Mouse (Mus musculus): Measurements from ENCODE around the gene Trmt10c. TPM values are rescaled to one million over a fixed set of nuclear protein-coding genes. Genes with fewer than 3 reads are reported as not detected.

Trmt10c gene
- polyA plus RNA-seq, 1 experiment from 2014 or later, result 20.9 TPM

- no peak overlapping the region for H3K9ac ChIP-seq
- no peaks in the 10 kb centered on the region for H3K9me3 ChIP-seq (ENCODE audit: control insufficient read depth, low read length)
- H3K27ac ChIP-seq, result no peak overlapping the region
- no peak overlapping the region for H3K4me3 ChIP-seq (replicated peaks; ENCODE audit: low read length)
- ATAC-seq (ENCODE audit: low FRiP score), result no peak
- DNase-seq (ENCODE audit: low spot score), result no peak
- peaks cover 61% of the 10 kb centered on the region for H3K36me3 ChIP-seq (replicated peaks; ENCODE audit: control insufficient read depth, insufficient read depth)
- WGBS, result 98% methylated on average over 7 of the region's 7 CpGs
- no peaks in the 10 kb centered on the region for H3K4me1 ChIP-seq (replicated peaks; ENCODE audit: control insufficient read depth, insufficient read depth, low read length)
- no peak overlapping the region for H3K4me2 ChIP-seq (replicated peaks)
- no peaks in the 10 kb centered on the region for H3K27me3 ChIP-seq (ENCODE audit: control insufficient read depth, insufficient read depth, low read length)
Measured at GRCm38 (mm10) chr16:56019660-56020059, 18.0 kb downstream of the Trmt10c start.

GRCm38 (mm10) chr16:56014076-56014475, 23.5 kb downstream of the Trmt10c start:
- WGBS, result 89% methylated on average over 7 of the region's 7 CpGs
- Histone ChIP-seq H3K27ac (no peak overlapping the region; the same call in 1 of the 2 replicates), H3K4me2 (replicated peaks) (no peak overlapping the region), H3K27me3 (ENCODE audit: control insufficient read depth, insufficient read depth, low read length) (no peaks in the 10 kb centered on the region), H3K4me1 (replicated peaks; ENCODE audit: control insufficient read depth, insufficient read depth, low read length) (no peaks in the 10 kb centered on the region), H3K36me3 (replicated peaks; ENCODE audit: control insufficient read depth, insufficient read depth) (peaks cover 44% of the 10 kb centered on the region), H3K4me3 (replicated peaks; ENCODE audit: low read length) (no peak overlapping the region), H3K9ac (no peak overlapping the region), H3K9me3 (ENCODE audit: control insufficient read depth, low read length) (no peaks in the 10 kb centered on the region)
- no peak for DNase-seq (ENCODE audit: low spot score)
- ATAC-seq (ENCODE audit: low FRiP score), result no peak

- Histone ChIP-seq H3K9ac (no peak overlapping the region), H3K4me3 (replicated peaks; ENCODE audit: low read length) (no peak overlapping the region), H3K4me2 (replicated peaks) (no peak overlapping the region), H3K27ac (no peak overlapping the region), H3K27me3 (ENCODE audit: control insufficient read depth, insufficient read depth, low read length) (no peaks in the 10 kb centered on the region), H3K36me3 (replicated peaks; ENCODE audit: control insufficient read depth, insufficient read depth) (peaks cover 37% of the 10 kb centered on the region), H3K9me3 (ENCODE audit: control insufficient read depth, low read length) (no peaks in the 10 kb centered on the region), H3K4me1 (replicated peaks; ENCODE audit: control insufficient read depth, insufficient read depth, low read length) (no peaks in the 10 kb centered on the region)
- ATAC-seq (ENCODE audit: low FRiP score) (peak; percentile 40; the same call in 1 of the 2 replicates), DNase-seq (ENCODE audit: low spot score) (no peak)
- 91% methylated on average over 10 of the region's 10 CpGs for WGBS
Measured at GRCm38 (mm10) chr16:56012789-56013743, 24.6 kb downstream of the Trmt10c start.

GRCm38 (mm10) chr16:56008862-56009261, 28.8 kb downstream of the Trmt10c start:
- Histone ChIP-seq H3K36me3 (replicated peaks; ENCODE audit: control insufficient read depth, insufficient read depth) (peaks cover 45% of the 10 kb centered on the region), H3K9me3 (ENCODE audit: control insufficient read depth, low read length) (no peaks in the 10 kb centered on the region), H3K4me2 (replicated peaks) (no peak overlapping the region), H3K27ac (no peak overlapping the region), H3K4me3 (replicated peaks; ENCODE audit: low read length) (no peak overlapping the region), H3K4me1 (replicated peaks; ENCODE audit: control insufficient read depth, insufficient read depth, low read length) (no peaks in the 10 kb centered on the region), H3K27me3 (ENCODE audit: control insufficient read depth, insufficient read depth, low read length) (no peaks in the 10 kb centered on the region), H3K9ac (no peak overlapping the region)
- DNase-seq (ENCODE audit: low spot score) (no peak), ATAC-seq (ENCODE audit: low FRiP score) (no peak)
- 100% methylated on average over 1 of the region's 1 CpGs for WGBS

GRCm38 (mm10) chr16:56006798-56007197, 30.8 kb downstream of the Trmt10c start:
- H3K4me3 ChIP-seq (replicated peaks; ENCODE audit: low read length), result no peak overlapping the region
- H3K27me3 ChIP-seq (ENCODE audit: control insufficient read depth, insufficient read depth, low read length), result no peaks in the 10 kb centered on the region
- H3K9ac ChIP-seq, result no peak overlapping the region
- no peaks in the 10 kb centered on the region for H3K9me3 ChIP-seq (ENCODE audit: control insufficient read depth, low read length)
- ATAC-seq (ENCODE audit: low FRiP score), result no peak
- H3K4me2 ChIP-seq (replicated peaks), result no peak overlapping the region
- H3K4me1 ChIP-seq (replicated peaks; ENCODE audit: control insufficient read depth, insufficient read depth, low read length), result no peaks in the 10 kb centered on the region
- peaks cover 64% of the 10 kb centered on the region for H3K36me3 ChIP-seq (replicated peaks; ENCODE audit: control insufficient read depth, insufficient read depth)
- no peak for DNase-seq (ENCODE audit: low spot score)
- H3K27ac ChIP-seq, result no peak overlapping the region
- 95% methylated on average over 11 of the region's 11 CpGs for WGBS

GRCm38 (mm10) chr16:55994235-55994634, 43.4 kb downstream of the Trmt10c start:
- Histone ChIP-seq H3K27me3 (ENCODE audit: control insufficient read depth, insufficient read depth, low read length) (no peaks in the 10 kb centered on the region), H3K4me3 (replicated peaks; ENCODE audit: low read length) (no peak overlapping the region), H3K9me3 (ENCODE audit: control insufficient read depth, low read length) (no peaks in the 10 kb centered on the region), H3K4me1 (replicated peaks; ENCODE audit: control insufficient read depth, insufficient read depth, low read length) (no peaks in the 10 kb centered on the region), H3K4me2 (replicated peaks) (no peak overlapping the region), H3K36me3 (replicated peaks; ENCODE audit: control insufficient read depth, insufficient read depth) (peaks cover 71% of the 10 kb centered on the region), H3K27ac (no peak overlapping the region), H3K9ac (no peak overlapping the region)
- DNase-seq (ENCODE audit: low spot score), result no peak
- WGBS, result 97% methylated on average over 2 of the region's 2 CpGs
- no peak for ATAC-seq (ENCODE audit: low FRiP score)

GRCm38 (mm10) chr16:55990311-55990710, 47.3 kb downstream of the Trmt10c start:
- Histone ChIP-seq H3K9me3 (ENCODE audit: control insufficient read depth, low read length) (no peaks in the 10 kb centered on the region), H3K9ac (no peak overlapping the region), H3K36me3 (replicated peaks; ENCODE audit: control insufficient read depth, insufficient read depth) (peaks cover 64% of the 10 kb centered on the region), H3K27ac (no peak overlapping the region), H3K4me2 (replicated peaks) (no peak overlapping the region), H3K4me1 (replicated peaks; ENCODE audit: control insufficient read depth, insufficient read depth, low read length) (no peaks in the 10 kb centered on the region), H3K4me3 (replicated peaks; ENCODE audit: low read length) (no peak overlapping the region), H3K27me3 (ENCODE audit: control insufficient read depth, insufficient read depth, low read length) (no peaks in the 10 kb centered on the region)
- no peak for DNase-seq (ENCODE audit: low spot score)
- WGBS, result 95% methylated on average over 4 of the region's 4 CpGs
- ATAC-seq (ENCODE audit: low FRiP score), result no peak

- no peak for DNase-seq (ENCODE audit: low spot score)
- no peak for ATAC-seq (ENCODE audit: low FRiP score)
- no peak overlapping the region for H3K27ac ChIP-seq
- no peaks in the 10 kb centered on the region for H3K4me1 ChIP-seq (replicated peaks; ENCODE audit: control insufficient read depth, insufficient read depth, low read length)
- no peak overlapping the region for H3K9ac ChIP-seq
- H3K27me3 ChIP-seq (ENCODE audit: control insufficient read depth, insufficient read depth, low read length), result no peaks in the 10 kb centered on the region
- H3K4me2 ChIP-seq (replicated peaks), result no peak overlapping the region
- H3K9me3 ChIP-seq (ENCODE audit: control insufficient read depth, low read length), result no peaks in the 10 kb centered on the region
- peaks cover 65% of the 10 kb centered on the region for H3K36me3 ChIP-seq (replicated peaks; ENCODE audit: control insufficient read depth, insufficient read depth)
- H3K4me3 ChIP-seq (replicated peaks; ENCODE audit: low read length), result no peak overlapping the region
- WGBS, result 98% methylated on average over 3 of the region's 3 CpGs
Measured at GRCm38 (mm10) chr16:55986001-55986400, 51.6 kb downstream of the Trmt10c start.
